Mouse (Mus musculus) gastrocnemius, adult 2 months (tissue): ENCODE results near the gene Npffr2. TPM values are rescaled to one million over a fixed set of nuclear protein-coding genes. Genes with fewer than 3 reads are reported as not detected.

Source experiments
- DNase-seq: peaks from one replicate; pipeline ENCODE4 v3.0.0; 2022
- H3K27ac ChIP-seq: fragments of 200-600 bp; 2 replicates; pipeline ENCODE4 v1.8.1; 2022; ENCODE audit warnings: mild to moderate bottlenecking
- H3K4me3 ChIP-seq: fragments of 200-600 bp; 2 replicates; pipeline ENCODE4 v1.8.1; 2022; ENCODE audit warnings: mild to moderate bottlenecking, moderate library complexity
- CTCF ChIP-seq: fragments of 200-600 bp; IDR thresholded peaks from 2 replicates; pipeline ENCODE4 v1.8.1; 2022; ENCODE audit warnings: antibody characterized with exemption, mild to moderate bottlenecking, moderate library complexity
- intact Hi-C: fragments of 180-260 bp; cut with DNase I; formaldehyde crosslinking; loops from one replicate; pipeline ENCODE4 v1.15.1; 2025
- total RNA-seq, 2 experiments: library from RNA; stranded (reverse); gene quantifications; 2 replicates each; pipeline ENCODE4 v1.2.3; 2021

Npffr2 gene
- total RNA-seq, 2 experiments from 2014 or later = not detected

- Histone ChIP-seq H3K27ac (no peak overlapping the region), H3K4me3 (no peak overlapping the region)
- TF ChIP-seq CTCF = no peak
- intact Hi-C loops = no loop called here
- DNase-seq = no peak
Observed at GRCm38 (mm10) chr5:89581143-89581542, 53.9 kb downstream of the Npffr2 start.

GRCm38 (mm10) chr5:89581742-89582366 is 54.6 kb downstream of the Npffr2 start:
- intact Hi-C loops = no loop called here
- Histone ChIP-seq H3K4me3 (no peak overlapping the region), H3K27ac (no peak overlapping the region)
- DNase-seq = no peak
- no peak for TF ChIP-seq CTCF

- DNase-seq = no peak
- intact Hi-C loops = no loop called here
- H3K27ac ChIP-seq = no peak overlapping the region
- no peak overlapping the region for H3K4me3 ChIP-seq
- no peak for TF ChIP-seq CTCF
Observed at GRCm38 (mm10) chr5:89585021-89585420, 57.8 kb downstream of the Npffr2 start.

- no peak overlapping the region for H3K4me3 ChIP-seq
- no peak for DNase-seq
- intact Hi-C loops = no loop called here
- no peak for TF ChIP-seq CTCF
- no peak overlapping the region for H3K27ac ChIP-seq
Observed at GRCm38 (mm10) chr5:89592301-89592700, 65.1 kb downstream of the Npffr2 start.

- no peak overlapping the region for H3K4me3 ChIP-seq
- DNase-seq = no peak
- H3K27ac ChIP-seq = no peak overlapping the region
- intact Hi-C loops = no loop called here
- no peak for TF ChIP-seq CTCF
Observed at GRCm38 (mm10) chr5:89611322-89612015, 84.2 kb downstream of the Npffr2 start.

GRCm38 (mm10) chr5:89612262-89612661 is 85.0 kb downstream of the Npffr2 start:
- intact Hi-C loops = no loop called here
- DNase-seq = no peak
- TF ChIP-seq CTCF = no peak
- no peak overlapping the region for H3K27ac ChIP-seq
- H3K4me3 ChIP-seq = no peak overlapping the region

- Histone ChIP-seq H3K27ac (no peak overlapping the region), H3K4me3 (no peak overlapping the region)
- TF ChIP-seq CTCF = no peak
- no peak for DNase-seq
- intact Hi-C loops = no loop called here
Observed at GRCm38 (mm10) chr5:89631599-89631998, 104.4 kb downstream of the Npffr2 start.

Other genes with a start within 250 kb of the Npffr2 start
- gene Gc, start 69.5 kb upstream of the Npffr2 start, total RNA-seq = not detected